Mouse (Mus musculus): ENCODE data around the gene Dmpk. TPM values are rescaled to one million over a fixed set of nuclear protein-coding genes. Genes with fewer than 3 reads are reported as not detected.

Gene Dmpk
- polyA plus RNA-seq, 1 experiment from 2014 or later: 98.1 TPM

DNA sequence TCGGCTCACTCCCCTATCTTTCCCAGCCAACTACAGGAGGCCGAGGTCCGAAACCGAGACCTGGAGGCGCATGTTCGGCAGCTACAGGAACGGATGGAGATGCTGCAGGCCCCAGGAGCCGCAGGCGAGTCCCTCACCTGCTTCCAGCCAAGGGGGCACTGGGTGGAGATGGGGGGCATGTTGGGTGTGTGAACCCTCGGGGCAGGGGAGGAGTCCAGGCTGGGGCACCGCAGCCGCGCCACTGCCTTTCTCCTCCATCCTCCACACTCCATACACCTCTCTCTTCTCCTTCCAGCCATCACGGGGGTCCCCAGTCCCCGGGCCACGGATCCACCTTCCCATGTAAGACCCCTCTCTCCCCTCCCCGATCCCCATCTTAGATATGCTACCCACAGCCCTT lies 8.3 kb downstream of the Dmpk start:
- no peaks in the 10 kb centered on the region for H3K9me3 ChIP-seq (replicated peaks; ENCODE audit: control insufficient read depth, low read length)
- H3K36me3 ChIP-seq (ENCODE audit: control insufficient read depth, insufficient read depth, low read length): peaks cover 15% of the 10 kb centered on the region; the same call in 1 of the 2 replicates
- peak overlapping the region; percentile 70 for H3K9ac ChIP-seq (ENCODE audit: low read length)
- ATAC-seq (ENCODE audit: insufficient read depth, low FRiP score): no peak
- H3K27ac ChIP-seq (ENCODE audit: low read length): peak overlapping the region; percentile 94; the same call in 1 of the 2 replicates
- no peaks in the 10 kb centered on the region for H3K27me3 ChIP-seq (ENCODE audit: control insufficient read depth, insufficient read depth, low read length)
- H3K4me1 ChIP-seq (ENCODE audit: control insufficient read depth, insufficient read depth, low read length): peaks cover 28% of the 10 kb centered on the region
- no peak overlapping the region for H3K4me3 ChIP-seq (replicated peaks; ENCODE audit: low read length)
- no peak overlapping the region for H3K4me2 ChIP-seq (ENCODE audit: low read depth, low read length)
- WGBS: 52% methylated on average over 17 of the region's 17 CpGs

DNA sequence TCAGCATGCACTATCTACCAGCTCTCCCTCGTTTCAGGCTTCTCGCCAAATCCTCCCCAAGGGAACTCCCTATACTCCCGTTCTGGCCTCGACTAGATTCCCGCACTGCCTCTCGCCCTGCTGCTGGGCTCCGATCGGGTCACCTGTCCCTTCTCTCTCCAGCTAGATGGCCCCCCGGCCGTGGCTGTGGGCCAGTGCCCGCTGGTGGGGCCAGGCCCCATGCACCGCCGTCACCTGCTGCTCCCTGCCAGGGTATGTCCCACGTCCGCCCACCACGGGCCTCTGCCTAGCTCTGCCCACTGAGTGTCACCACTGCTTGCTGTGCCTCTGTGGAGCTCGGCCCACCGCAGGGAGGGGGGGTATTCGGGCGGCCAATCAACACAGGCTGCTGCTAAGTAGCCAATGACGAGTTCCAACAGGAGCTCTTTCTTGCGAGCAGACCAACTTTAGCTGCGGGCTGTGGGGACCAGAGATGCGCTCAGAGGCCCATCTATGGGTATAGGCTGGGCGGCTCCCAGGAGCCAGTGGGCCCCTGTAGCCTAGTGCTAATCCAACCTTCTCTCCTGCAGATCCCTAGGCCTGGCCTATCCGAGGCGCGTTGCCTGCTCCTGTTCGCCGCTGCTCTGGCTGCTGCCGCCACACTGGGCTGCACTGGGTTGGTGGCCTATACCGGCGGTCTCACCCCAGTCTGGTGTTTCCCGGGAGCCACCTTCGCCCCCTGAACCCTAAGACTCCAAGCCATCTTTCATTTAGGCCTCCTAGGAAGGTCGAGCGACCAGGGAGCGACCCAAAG lies 8.9 kb downstream of the Dmpk start:
- Histone ChIP-seq H3K36me3 (ENCODE audit: control insufficient read depth, insufficient read depth, low read length) (peaks cover 12% of the 10 kb centered on the region; the same call in 1 of the 2 replicates), H3K4me1 (ENCODE audit: control insufficient read depth, insufficient read depth, low read length) (peaks cover 33% of the 10 kb centered on the region), H3K4me2 (ENCODE audit: low read depth, low read length) (peak overlapping the region; percentile 89), H3K27me3 (ENCODE audit: control insufficient read depth, insufficient read depth, low read length) (no peaks in the 10 kb centered on the region), H3K4me3 (replicated peaks; ENCODE audit: low read length) (peak overlapping the region; percentile 76), H3K27ac (ENCODE audit: low read length) (peak overlapping the region; percentile 94), H3K9me3 (replicated peaks; ENCODE audit: control insufficient read depth, low read length) (no peaks in the 10 kb centered on the region), H3K9ac (ENCODE audit: low read length) (peak overlapping the region; percentile 70)
- peak; percentile 25 for ATAC-seq (ENCODE audit: insufficient read depth, low FRiP score)
- WGBS: 8% methylated on average over 38 of the region's 38 CpGs

DNA sequence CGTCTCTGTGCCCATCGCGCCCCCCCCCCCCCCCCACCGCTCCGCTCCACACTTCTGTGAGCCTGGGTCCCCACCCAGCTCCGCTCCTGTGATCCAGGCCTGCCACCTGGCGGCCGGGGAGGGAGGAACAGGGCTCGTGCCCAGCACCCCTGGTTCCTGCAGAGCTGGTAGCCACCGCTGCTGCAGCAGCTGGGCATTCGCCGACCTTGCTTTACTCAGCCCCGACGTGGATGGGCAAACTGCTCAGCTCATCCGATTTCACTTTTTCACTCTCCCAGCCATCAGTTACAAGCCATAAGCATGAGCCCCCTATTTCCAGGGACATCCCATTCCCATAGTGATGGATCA lies 9.5 kb downstream of the Dmpk start:
- no peaks in the 10 kb centered on the region for H3K27me3 ChIP-seq (ENCODE audit: control insufficient read depth, insufficient read depth, low read length)
- peak overlapping the region; percentile 76 for H3K4me3 ChIP-seq (replicated peaks; ENCODE audit: low read length)
- H3K27ac ChIP-seq (ENCODE audit: low read length): peak overlapping the region; percentile 94
- peaks cover 33% of the 10 kb centered on the region for H3K4me1 ChIP-seq (ENCODE audit: control insufficient read depth, insufficient read depth, low read length)
- H3K4me2 ChIP-seq (ENCODE audit: low read depth, low read length): peak overlapping the region; percentile 89
- ATAC-seq (ENCODE audit: insufficient read depth, low FRiP score): peak; percentile 48
- H3K9me3 ChIP-seq (replicated peaks; ENCODE audit: control insufficient read depth, low read length): no peaks in the 10 kb centered on the region
- peak overlapping the region; percentile 70 for H3K9ac ChIP-seq (ENCODE audit: low read length)
- peaks cover 11% of the 10 kb centered on the region; the same call in 1 of the 2 replicates for H3K36me3 ChIP-seq (ENCODE audit: control insufficient read depth, insufficient read depth, low read length)
- 0% methylated on average over 15 of the region's 15 CpGs for WGBS

DNA sequence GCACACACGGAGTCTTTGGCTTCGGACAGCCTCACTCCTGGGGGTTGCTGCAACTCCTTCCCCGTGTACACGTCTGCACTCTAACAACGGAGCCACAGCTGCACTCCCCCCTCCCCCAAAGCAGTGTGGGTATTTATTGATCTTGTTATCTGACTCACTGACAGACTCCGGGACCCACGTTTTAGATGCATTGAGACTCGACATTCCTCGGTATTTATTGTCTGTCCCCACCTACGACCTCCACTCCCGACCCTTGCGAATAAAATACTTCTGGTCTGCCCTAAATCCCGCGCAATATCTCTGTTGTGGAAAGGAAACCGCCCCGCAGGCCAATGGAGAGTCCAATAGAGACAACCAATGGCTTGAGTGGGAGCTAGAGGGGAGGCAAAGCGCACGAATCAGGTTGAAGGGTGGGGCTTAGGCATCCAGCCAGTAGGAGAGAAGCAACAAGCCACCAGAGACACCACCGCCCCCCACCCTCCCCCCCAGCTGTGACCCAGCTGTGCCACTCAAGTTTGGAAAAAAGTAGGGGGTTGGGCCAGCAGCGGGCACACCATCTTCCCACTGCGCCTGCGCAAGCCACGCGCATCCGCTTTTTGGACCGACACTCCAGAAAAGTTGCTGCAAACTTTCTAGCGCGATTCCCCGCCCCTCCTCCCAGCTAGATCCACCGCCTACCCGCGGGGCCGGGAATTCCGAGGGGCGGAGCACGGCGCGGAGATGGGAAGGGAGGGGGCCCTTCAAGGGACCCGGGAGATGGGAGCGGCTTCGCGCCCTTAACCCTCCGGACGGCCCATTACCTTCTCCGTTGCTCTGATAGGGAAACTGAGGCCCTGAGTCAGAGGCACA lies 10.1 kb downstream of the Dmpk start:
- under 1% methylated on average over 45 of the region's 45 CpGs for WGBS
- ATAC-seq (ENCODE audit: insufficient read depth, low FRiP score): peak; percentile 86
- Histone ChIP-seq H3K4me2 (ENCODE audit: low read depth, low read length) (peak overlapping the region; percentile 89), H3K27ac (ENCODE audit: low read length) (peak overlapping the region; percentile 94), H3K27me3 (ENCODE audit: control insufficient read depth, insufficient read depth, low read length) (no peaks in the 10 kb centered on the region), H3K9me3 (replicated peaks; ENCODE audit: control insufficient read depth, low read length) (no peaks in the 10 kb centered on the region), H3K4me1 (ENCODE audit: control insufficient read depth, insufficient read depth, low read length) (peaks cover 34% of the 10 kb centered on the region), H3K36me3 (ENCODE audit: control insufficient read depth, insufficient read depth, low read length) (0 out of 2 replicates have a peak, but pooled peaks cover 5% of the 10 kb centered on the region), H3K9ac (ENCODE audit: low read length) (peak overlapping the region; percentile 90), H3K4me3 (replicated peaks; ENCODE audit: low read length) (peak overlapping the region; percentile 76)

DNA sequence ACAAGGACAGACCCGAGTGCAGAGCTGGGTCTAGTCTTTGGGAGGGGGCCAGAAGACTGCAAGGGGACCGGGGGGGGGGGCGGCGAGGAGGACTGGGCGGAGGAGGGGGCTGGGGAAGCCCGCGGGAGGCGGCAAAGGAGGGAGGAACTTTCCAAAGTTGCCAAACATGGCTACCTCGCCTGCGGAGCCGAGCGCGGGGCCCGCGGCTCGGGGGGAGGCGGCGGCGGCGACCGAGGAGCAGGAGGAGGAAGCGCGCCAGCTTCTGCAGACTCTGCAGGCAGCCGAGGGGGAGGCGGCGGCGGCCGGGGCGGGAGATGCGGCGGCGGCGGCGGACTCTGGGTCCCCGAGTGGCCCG lies 10.8 kb downstream of the Dmpk start, which contains the start of gene Six5:
Gene Six5, plus strand, starts transcription at position 124 of the 355 bp plus-strand sequence.
- Histone ChIP-seq H3K36me3 (ENCODE audit: control insufficient read depth, insufficient read depth, low read length) (no peaks in the 10 kb centered on the region), H3K27ac (ENCODE audit: low read length) (peak within 1 kb of the TSS; percentile 94), H3K4me3 (replicated peaks; ENCODE audit: low read length) (peak within 1 kb of the TSS; percentile 76), H3K4me1 (ENCODE audit: control insufficient read depth, insufficient read depth, low read length) (peaks cover 35% of the 10 kb centered on the region), H3K9me3 (replicated peaks; ENCODE audit: control insufficient read depth, low read length) (no peaks in the 10 kb centered on the region), H3K9ac (ENCODE audit: low read length) (peak within 1 kb of the TSS; percentile 90), H3K27me3 (ENCODE audit: control insufficient read depth, insufficient read depth, low read length) (no peaks in the 10 kb centered on the region), H3K4me2 (ENCODE audit: low read depth, low read length) (peak within 1 kb of the TSS; percentile 89)
- 0% methylated on average over 16 of the region's 36 CpGs for WGBS
- peak; percentile 1; the same call in 1 of the 2 replicates for ATAC-seq (ENCODE audit: insufficient read depth, low FRiP score)

DNA sequence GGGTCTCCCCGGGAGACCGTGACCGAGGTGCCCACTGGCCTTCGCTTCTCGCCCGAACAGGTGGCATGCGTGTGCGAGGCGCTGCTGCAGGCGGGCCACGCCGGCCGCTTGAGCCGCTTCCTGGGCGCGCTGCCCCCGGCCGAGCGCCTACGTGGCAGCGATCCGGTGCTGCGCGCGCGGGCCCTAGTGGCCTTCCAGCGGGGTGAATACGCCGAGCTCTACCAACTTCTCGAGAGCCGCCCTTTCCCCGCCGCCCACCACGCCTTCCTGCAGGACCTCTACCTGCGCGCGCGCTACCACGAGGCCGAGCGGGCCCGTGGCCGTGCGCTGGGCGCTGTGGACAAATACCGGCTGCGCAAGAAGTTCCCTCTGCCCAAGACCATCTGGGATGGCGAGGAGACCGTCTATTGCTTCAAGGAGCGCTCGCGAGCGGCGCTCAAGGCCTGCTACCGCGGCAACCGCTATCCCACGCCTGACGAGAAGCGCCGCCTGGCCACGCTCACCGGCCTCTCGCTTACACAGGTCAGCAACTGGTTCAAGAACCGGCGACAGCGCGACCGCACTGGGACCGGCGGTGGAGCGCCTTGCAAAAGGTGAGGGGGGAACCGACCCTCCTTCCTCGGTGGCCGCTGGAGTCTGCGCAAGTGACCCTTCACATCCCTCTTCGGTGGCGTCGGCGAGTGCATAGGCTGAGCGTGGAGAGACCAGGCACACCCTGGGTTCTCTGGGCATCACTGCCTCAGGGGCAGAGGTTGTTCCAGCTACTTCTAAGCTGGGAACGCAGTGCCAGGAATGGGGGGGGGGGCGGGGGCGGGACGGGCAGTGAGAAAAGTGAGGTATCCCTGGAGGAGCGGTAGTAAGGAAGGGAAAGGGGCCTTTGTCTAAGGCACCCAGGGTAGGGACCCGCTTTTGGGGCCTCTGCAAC lies 11.4 kb downstream of the Dmpk start:
- Histone ChIP-seq H3K9me3 (replicated peaks; ENCODE audit: control insufficient read depth, low read length) (no peaks in the 10 kb centered on the region), H3K4me2 (ENCODE audit: low read depth, low read length) (peak overlapping the region; percentile 89), H3K36me3 (ENCODE audit: control insufficient read depth, insufficient read depth, low read length) (no peaks in the 10 kb centered on the region), H3K27me3 (ENCODE audit: control insufficient read depth, insufficient read depth, low read length) (no peaks in the 10 kb centered on the region), H3K4me1 (ENCODE audit: control insufficient read depth, insufficient read depth, low read length) (peaks cover 35% of the 10 kb centered on the region), H3K4me3 (replicated peaks; ENCODE audit: low read length) (peak overlapping the region; percentile 76), H3K27ac (ENCODE audit: low read length) (peak overlapping the region; percentile 94), H3K9ac (ENCODE audit: low read length) (peak overlapping the region; percentile 90)
- ATAC-seq (ENCODE audit: insufficient read depth, low FRiP score): no peak
- WGBS: under 1% methylated on average over 87 of the region's 87 CpGs

DNA sequence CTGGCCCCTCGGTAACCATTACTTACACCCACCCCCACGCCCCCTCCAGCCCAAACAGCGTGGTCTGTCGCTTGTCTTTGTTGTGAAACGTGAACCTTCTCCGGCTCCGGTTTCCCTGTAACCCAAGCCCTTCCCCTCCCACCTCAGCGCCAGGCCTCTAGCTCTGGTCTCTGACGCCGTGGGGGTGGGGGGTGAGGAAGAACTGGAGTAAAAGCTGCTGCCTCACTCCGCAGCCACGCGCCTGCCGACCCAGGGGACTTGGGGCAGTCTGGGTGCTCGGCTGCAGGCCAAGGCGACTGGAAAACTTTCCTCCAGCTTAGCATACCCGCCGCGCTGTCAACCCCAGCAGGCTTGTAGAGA lies 12.1 kb downstream of the Dmpk start:
- Histone ChIP-seq H3K4me1 (ENCODE audit: control insufficient read depth, insufficient read depth, low read length) (peaks cover 35% of the 10 kb centered on the region), H3K4me2 (ENCODE audit: low read depth, low read length) (peak overlapping the region; percentile 89), H3K27me3 (ENCODE audit: control insufficient read depth, insufficient read depth, low read length) (no peaks in the 10 kb centered on the region), H3K9ac (ENCODE audit: low read length) (peak overlapping the region; percentile 90), H3K36me3 (ENCODE audit: control insufficient read depth, insufficient read depth, low read length) (no peaks in the 10 kb centered on the region), H3K4me3 (replicated peaks; ENCODE audit: low read length) (peak overlapping the region; percentile 76), H3K27ac (ENCODE audit: low read length) (peak overlapping the region; percentile 94), H3K9me3 (replicated peaks; ENCODE audit: control insufficient read depth, low read length) (no peaks in the 10 kb centered on the region)
- under 1% methylated on average over 19 of the region's 19 CpGs for WGBS
- ATAC-seq (ENCODE audit: insufficient read depth, low FRiP score): no peak

DNA sequence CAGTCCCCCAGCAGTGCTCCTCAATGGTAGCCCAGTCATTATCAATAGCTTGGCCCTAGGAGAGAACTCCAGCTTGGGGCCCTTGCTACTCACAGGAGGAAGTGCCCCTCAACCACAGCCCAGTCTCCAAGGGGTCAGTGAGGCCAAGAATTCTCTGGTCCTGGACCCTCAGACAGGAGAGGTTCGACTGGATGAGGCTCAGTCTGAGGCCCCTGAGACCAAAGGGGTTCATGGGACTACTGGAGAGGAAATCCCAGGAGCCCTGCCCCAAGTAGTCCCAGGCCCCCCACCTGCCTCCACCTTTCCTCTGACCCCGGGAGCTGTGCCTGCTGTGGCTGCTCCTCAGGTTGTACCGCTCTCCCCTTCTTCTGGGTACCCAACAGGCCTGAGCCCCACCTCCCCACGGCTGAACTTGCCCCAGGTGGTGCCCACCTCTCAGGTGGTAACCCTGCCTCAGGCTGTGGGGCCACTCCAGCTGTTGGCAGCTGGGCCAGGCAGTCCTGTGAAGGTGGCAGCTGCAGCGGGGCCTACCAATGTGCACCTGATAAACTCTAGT lies 12.8 kb downstream of the Dmpk start:
- WGBS: 47% methylated on average over 5 of the region's 5 CpGs
- peaks cover 35% of the 10 kb centered on the region for H3K4me1 ChIP-seq (ENCODE audit: control insufficient read depth, insufficient read depth, low read length)
- H3K9ac ChIP-seq (ENCODE audit: low read length): peak overlapping the region; percentile 90
- no peak for ATAC-seq (ENCODE audit: insufficient read depth, low FRiP score)
- H3K4me3 ChIP-seq (replicated peaks; ENCODE audit: low read length): peak overlapping the region; percentile 76
- no peaks in the 10 kb centered on the region for H3K27me3 ChIP-seq (ENCODE audit: control insufficient read depth, insufficient read depth, low read length)
- peak overlapping the region; percentile 89 for H3K4me2 ChIP-seq (ENCODE audit: low read depth, low read length)
- peak overlapping the region; percentile 94 for H3K27ac ChIP-seq (ENCODE audit: low read length)
- no peaks in the 10 kb centered on the region for H3K36me3 ChIP-seq (ENCODE audit: control insufficient read depth, insufficient read depth, low read length)
- H3K9me3 ChIP-seq (replicated peaks; ENCODE audit: control insufficient read depth, low read length): no peaks in the 10 kb centered on the region
